Comparison of ENCODE assay signal across 17 mouse cellular contexts in the genomic region with DNA sequence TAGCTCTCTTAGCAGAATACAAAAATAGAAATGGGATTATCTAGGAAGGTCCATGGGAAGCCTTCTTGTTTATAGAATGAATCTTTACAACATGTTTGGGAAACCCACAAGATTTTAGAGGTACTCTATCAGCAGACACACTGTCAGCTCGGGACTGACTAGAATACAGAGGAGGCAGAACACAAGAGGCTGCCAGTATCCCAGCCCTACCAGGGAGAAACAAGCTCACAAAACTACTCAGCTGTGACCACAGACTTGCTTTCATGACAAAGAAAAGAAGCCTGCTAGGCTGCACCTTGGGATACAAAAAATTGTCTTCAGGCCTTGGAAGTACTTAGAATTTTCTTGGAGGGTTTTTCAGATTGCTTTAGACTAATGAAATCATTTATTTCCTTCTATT.
DNase-seq lines count a peak whose midpoint lies in the region; ATAC-seq and TF ChIP-seq lines count a peak whose summit lies in the region.
"Had no signal": no experiment of that assay in that cellular context is flagged by ENCODE, and none has a peak within 500 bp of the region (broad histone marks: within the 10 kb centered on the region; RNA-seq: fewer than 3 reads in every experiment).

No protein-coding gene starts in this region.

- intact Hi-C loops in left cerebral cortex, postnatal 4 days (cut with DNase I): no loop called here

- no peak for TF ChIP-seq CTCF in kidney, adult 2 months (conservative IDR thresholded peaks at IDR 0.05; ENCODE audit: insufficient read depth, insufficient read length, low read depth, low read length)
- TF ChIP-seq CTCF in midbrain, postnatal 0 days (IDR thresholded peaks at IDR 0.05): no peak

- DNase-seq in hindbrain, embryonic 14.5 days (ENCODE audit: low spot score): no peak
- no peak for DNase-seq in hindbrain, embryonic 10.5 days (ENCODE audit: low spot score)
- peak; percentile 31 for DNase-seq in kidney, adult 2 months
- no peak for DNase-seq in kidney, postnatal 4 days
- DNase-seq in midbrain, postnatal 0 days (ENCODE audit: low spot score): peak; percentile 24
- DNase-seq in left cerebral cortex, postnatal 4 days: no peak
- DNase-seq: adrenal gland, postnatal 10 days; cerebellum, adult 11-12 months; cerebellum, adult 9-10 months; cerebellum, postnatal 25 days; forebrain, postnatal 0 days; gastrocnemius, postnatal 14 days; heart, adult 2 months had no signal

- H3K27me3 ChIP-seq in hindbrain, embryonic 14.5 days (ENCODE audit: control insufficient read depth, insufficient read depth, low read length): no peaks in the 10 kb centered on the region
- H3K27me3 ChIP-seq in hindbrain, embryonic 10.5 days (ENCODE audit: insufficient read depth, poor library complexity, severe bottlenecking): no peaks in the 10 kb centered on the region
- H3K27me3 ChIP-seq in kidney, adult 2 months (replicated peaks; ENCODE audit: control insufficient read depth, insufficient read depth, low read length): no peaks in the 10 kb centered on the region
- H3K27me3 ChIP-seq in midbrain, postnatal 0 days (ENCODE audit: insufficient read depth, low read length): no peaks in the 10 kb centered on the region
- no peaks in the 10 kb centered on the region for H3K27me3 ChIP-seq in midbrain, embryonic 13.5 days
- H3K27me3 ChIP-seq: embryonic facial prominence, embryonic 12.5 days; forebrain, embryonic 12.5 days had no signal

- no peak overlapping the region for H3K9ac ChIP-seq in hindbrain, embryonic 14.5 days
- H3K9ac ChIP-seq in midbrain, postnatal 0 days (replicated peaks; ENCODE audit: low read length, poor library complexity, severe bottlenecking): no peak overlapping the region
- H3K9ac ChIP-seq in midbrain, embryonic 13.5 days (replicated peaks): no peak overlapping the region
- H3K9ac ChIP-seq: embryonic facial prominence, embryonic 12.5 days; forebrain, embryonic 12.5 days; forebrain, postnatal 0 days had no signal

- no peak overlapping the region for H3K27ac ChIP-seq in hindbrain, embryonic 14.5 days
- H3K27ac ChIP-seq in hindbrain, embryonic 10.5 days: no peak overlapping the region
- no peak overlapping the region for H3K27ac ChIP-seq in kidney, adult 2 months (ENCODE audit: insufficient read depth, low read depth, low read length)
- H3K27ac ChIP-seq in midbrain, postnatal 0 days (ENCODE audit: low read depth, low read length): no peak overlapping the region
- H3K27ac ChIP-seq in midbrain, embryonic 13.5 days: no peak overlapping the region
- H3K27ac ChIP-seq: embryonic facial prominence, embryonic 12.5 days; forebrain, embryonic 12.5 days; heart, adult 2 months had no signal

- H3K4me2 ChIP-seq in hindbrain, embryonic 14.5 days (replicated peaks): no peak overlapping the region
- no peak overlapping the region for H3K4me2 ChIP-seq in midbrain, postnatal 0 days (ENCODE audit: low read depth, low read length, poor library complexity, severe bottlenecking)
- H3K4me2 ChIP-seq in midbrain, embryonic 13.5 days (replicated peaks): no peak overlapping the region
- H3K4me2 ChIP-seq: embryonic facial prominence, embryonic 12.5 days; forebrain, embryonic 12.5 days; heart, embryonic 11.5 days had no signal

- no peaks in the 10 kb centered on the region for H3K9me3 ChIP-seq in hindbrain, embryonic 14.5 days (ENCODE audit: control insufficient read depth, low read length)
- no peaks in the 10 kb centered on the region for H3K9me3 ChIP-seq in hindbrain, embryonic 10.5 days
- no peaks in the 10 kb centered on the region for H3K9me3 ChIP-seq in midbrain, postnatal 0 days (ENCODE audit: low read length)
- no peaks in the 10 kb centered on the region for H3K9me3 ChIP-seq in midbrain, embryonic 13.5 days
- H3K9me3 ChIP-seq: embryonic facial prominence, embryonic 12.5 days; forebrain, embryonic 12.5 days had no signal

- ATAC-seq in hindbrain, embryonic 14.5 days (ENCODE audit: low FRiP score): peak; percentile 60; the same call in 1 of the 2 replicates
- no peak for ATAC-seq in midbrain, postnatal 0 days (ENCODE audit: low FRiP score)
- ATAC-seq in midbrain, embryonic 13.5 days: no peak
- ATAC-seq: forebrain, postnatal 0 days had no signal

- 30% methylated on average over 1 of the region's 1 CpGs for WGBS in hindbrain, embryonic 14.5 days
- WGBS in hindbrain, embryonic 10.5 days: 26% methylated on average over 1 of the region's 1 CpGs
- 22% methylated on average over 1 of the region's 1 CpGs for WGBS in kidney, adult 2 months
- WGBS in midbrain, postnatal 0 days: 13% methylated on average over 1 of the region's 1 CpGs
- WGBS in midbrain, embryonic 13.5 days: 22% methylated on average over 1 of the region's 1 CpGs

- H3K4me3 ChIP-seq in hindbrain, embryonic 14.5 days (replicated peaks; ENCODE audit: low read length): no peak overlapping the region
- H3K4me3 ChIP-seq in hindbrain, embryonic 10.5 days: no peak overlapping the region
- no peak overlapping the region for H3K4me3 ChIP-seq in kidney, adult 2 months (ENCODE audit: insufficient read depth, low read depth, low read length)
- no peak overlapping the region for H3K4me3 ChIP-seq in midbrain, postnatal 0 days (ENCODE audit: low read depth, low read length)
- no peak overlapping the region for H3K4me3 ChIP-seq in midbrain, embryonic 13.5 days (replicated peaks)
- H3K4me3 ChIP-seq: embryonic facial prominence, embryonic 12.5 days; forebrain, embryonic 12.5 days; heart, adult 2 months had no signal

- H3K4me1 ChIP-seq in hindbrain, embryonic 14.5 days (replicated peaks; ENCODE audit: control insufficient read depth, insufficient read depth, low read length): no peaks in the 10 kb centered on the region
- peaks cover 5% of the 10 kb centered on the region; the same call in 1 of the 2 replicates for H3K4me1 ChIP-seq in hindbrain, embryonic 10.5 days (replicated peaks)
- peaks cover 7% of the 10 kb centered on the region for H3K4me1 ChIP-seq in kidney, adult 2 months (ENCODE audit: control insufficient read depth, insufficient read depth, low read length)
- H3K4me1 ChIP-seq in midbrain, postnatal 0 days (ENCODE audit: insufficient read depth, low read length): no peaks in the 10 kb centered on the region
- H3K4me1 ChIP-seq in midbrain, embryonic 13.5 days (replicated peaks): no peaks in the 10 kb centered on the region
- H3K4me1 ChIP-seq: embryonic facial prominence, embryonic 12.5 days; forebrain, embryonic 12.5 days had no signal

- no peaks in the 10 kb centered on the region for H3K36me3 ChIP-seq in hindbrain, embryonic 14.5 days (replicated peaks; ENCODE audit: control insufficient read depth, insufficient read depth)
- no peaks in the 10 kb centered on the region for H3K36me3 ChIP-seq in hindbrain, embryonic 10.5 days
- H3K36me3 ChIP-seq in kidney, adult 2 months (ENCODE audit: control insufficient read depth, insufficient read depth, low read length): no peaks in the 10 kb centered on the region
- H3K36me3 ChIP-seq in midbrain, postnatal 0 days (ENCODE audit: insufficient read depth, low read length): no peaks in the 10 kb centered on the region
- H3K36me3 ChIP-seq in midbrain, embryonic 13.5 days: no peaks in the 10 kb centered on the region
- H3K36me3 ChIP-seq: embryonic facial prominence, embryonic 12.5 days; forebrain, embryonic 12.5 days had no signal

- TF ChIP-seq POLR2A in kidney, adult 2 months (IDR thresholded peaks at IDR 0.05; ENCODE audit: low read depth, low read length): no peak

Comparison
In these comparisons a context has a peak if more than half of its experiments do, and no peak if none do; other contexts are left out.
1. DNase-seq: peak in kidney, adult 2 months (single experiment) and midbrain, postnatal 0 days (single experiment); none in hindbrain, embryonic 14.5 days (single experiment), hindbrain, embryonic 10.5 days (single experiment), kidney, postnatal 4 days (0 of 2) and left cerebral cortex, postnatal 4 days (single experiment).